Mouse (Mus musculus) frontal cortex, postnatal 25 days (tissue): ENCODE data around the gene Slc24a1.
"Not testable (repeated sequence)": the region's sequence is repeated elsewhere in the genome, so short reads cannot be mapped to it uniquely, and the experiment has no call there.

ENCODE experiments used
- DNase-seq, 2 experiments: peaks; one replicate each; pipeline ENCODE4 v3.0.0; 2022; ENCODE audit warnings: low spot score in 2 of 2

Gene Slc24a1

GRCm38 (mm10) chr9:64951161-64951657 lies at the start of gene Slc24a1:
Gene Slc24a1 (minus strand): TSS chr9:64951607.
- DNase-seq = no peak

- DNase-seq = not testable (repeated sequence)
Measured at GRCm38 (mm10) chr9:64995464-64995863, 44.1 kb upstream of the Slc24a1 start.

GRCm38 (mm10) chr9:64990291-64990690 lies 38.9 kb upstream of the Slc24a1 start:
- DNase-seq = no peak

- DNase-seq = no peak
Measured at GRCm38 (mm10) chr9:64988443-64988842, 37.0 kb upstream of the Slc24a1 start.

GRCm38 (mm10) chr9:64987651-64988050 lies 36.2 kb upstream of the Slc24a1 start:
- no peak for DNase-seq

- no peak for DNase-seq
Measured at GRCm38 (mm10) chr9:64985807-64986206, 34.4 kb upstream of the Slc24a1 start.

- no peak for DNase-seq
Measured at GRCm38 (mm10) chr9:64985037-64985794, 33.8 kb upstream of the Slc24a1 start.

GRCm38 (mm10) chr9:64981904-64982303 lies 30.5 kb upstream of the Slc24a1 start:
- no peak for DNase-seq

GRCm38 (mm10) chr9:64980548-64980947 lies 29.1 kb upstream of the Slc24a1 start:
- no peak for DNase-seq

GRCm38 (mm10) chr9:64960978-64961320 lies 9.5 kb upstream of the Slc24a1 start:
- no peak for DNase-seq

- peak; percentile 95 to 98 for DNase-seq
Measured at GRCm38 (mm10) chr9:64960117-64960977, 8.9 kb upstream of the Slc24a1 start, which contains the start of gene Ints14. Gene Ints14 (plus strand): TSS chr9:64960905.

GRCm38 (mm10) chr9:64957276-64957675 lies 5.9 kb upstream of the Slc24a1 start:
- DNase-seq = no peak

GRCm38 (mm10) chr9:64956337-64956736 lies 4.9 kb upstream of the Slc24a1 start:
- DNase-seq = no peak

- DNase-seq = no peak
Measured at GRCm38 (mm10) chr9:64953190-64953589, 1.8 kb upstream of the Slc24a1 start.

GRCm38 (mm10) chr9:64952055-64952454 lies 648 bp upstream of the Slc24a1 start:
- DNase-seq = no peak

GRCm38 (mm10) chr9:64947483-64948095 lies 3.8 kb downstream of the Slc24a1 start:
- no peak for DNase-seq

- no peak for DNase-seq
Measured at GRCm38 (mm10) chr9:64943997-64944396, 7.4 kb downstream of the Slc24a1 start.

GRCm38 (mm10) chr9:64941650-64942049 lies 9.8 kb downstream of the Slc24a1 start:
- DNase-seq = no peak

- DNase-seq = no peak
Measured at GRCm38 (mm10) chr9:64940731-64941346, 10.6 kb downstream of the Slc24a1 start.

GRCm38 (mm10) chr9:64939790-64940189 lies 11.6 kb downstream of the Slc24a1 start:
- no peak for DNase-seq

- DNase-seq = no peak
Measured at GRCm38 (mm10) chr9:64939281-64939680, 12.1 kb downstream of the Slc24a1 start.

- DNase-seq = no peak
Measured at GRCm38 (mm10) chr9:64938535-64938934, 12.9 kb downstream of the Slc24a1 start.
